Mouse (Mus musculus): ENCODE results near the gene Atp7b. TPM values are rescaled to one million over a fixed set of nuclear protein-coding genes. Genes with fewer than 3 reads are reported as not detected.

Gene Atp7b
- polyA plus RNA-seq, 1 experiment from 2014 or later = 1.9 TPM

GRCm38 (mm10) chr8:22028973-22029372, 31.1 kb downstream of the Atp7b start:
- H3K27ac ChIP-seq (ENCODE audit: low read depth) = no peak overlapping the region
- DNase-seq (no peak), ATAC-seq (ENCODE audit: insufficient read depth) (no peak)
- H3K4me2 ChIP-seq = no peak overlapping the region
- 84% methylated on average over 3 of the region's 3 CpGs for WGBS
- H3K27me3 ChIP-seq (ENCODE audit: insufficient read depth, low read length) = no peaks in the 10 kb centered on the region
- H3K4me3 ChIP-seq (ENCODE audit: low read depth, low read length) = no peak overlapping the region
- no peaks in the 10 kb centered on the region for H3K9me3 ChIP-seq (ENCODE audit: low read depth, low read length)
- no peak overlapping the region for H3K9ac ChIP-seq
- H3K4me1 ChIP-seq (ENCODE audit: insufficient read depth) = no peaks in the 10 kb centered on the region
- 0 out of 2 replicates have a peak, but pooled peaks have one; percentile 7 for TF ChIP-seq CTCF (IDR thresholded peaks at IDR 0.05; ENCODE audit: low read depth)
- H3K36me3 ChIP-seq (ENCODE audit: insufficient read depth) = no peaks in the 10 kb centered on the region

- peak; percentile 91 for ATAC-seq (ENCODE audit: insufficient read depth)
- H3K27me3 ChIP-seq (ENCODE audit: insufficient read depth, low read length) = no peaks in the 10 kb centered on the region
- no peak overlapping the region for H3K27ac ChIP-seq (ENCODE audit: low read depth)
- no peak for TF ChIP-seq CTCF (IDR thresholded peaks at IDR 0.05; ENCODE audit: low read depth)
- H3K36me3 ChIP-seq (ENCODE audit: insufficient read depth) = no peaks in the 10 kb centered on the region
- no peaks in the 10 kb centered on the region for H3K9me3 ChIP-seq (ENCODE audit: low read depth, low read length)
- no peak overlapping the region for H3K4me2 ChIP-seq
- no peak overlapping the region for H3K4me3 ChIP-seq (ENCODE audit: low read depth, low read length)
- DNase-seq = peak; percentile 2
- H3K9ac ChIP-seq = no peak overlapping the region
- 52% methylated on average over 4 of the region's 4 CpGs for WGBS
- no peaks in the 10 kb centered on the region for H3K4me1 ChIP-seq (ENCODE audit: insufficient read depth)
Measured at GRCm38 (mm10) chr8:22025241-22025640, 34.9 kb downstream of the Atp7b start.

- no peak overlapping the region for H3K4me2 ChIP-seq
- no peak overlapping the region for H3K4me3 ChIP-seq (ENCODE audit: low read depth, low read length)
- DNase-seq (peak; percentile 13), ATAC-seq (ENCODE audit: insufficient read depth) (no peak)
- no peaks in the 10 kb centered on the region for H3K9me3 ChIP-seq (ENCODE audit: low read depth, low read length)
- no peaks in the 10 kb centered on the region for H3K4me1 ChIP-seq (ENCODE audit: insufficient read depth)
- H3K27ac ChIP-seq (ENCODE audit: low read depth) = no peak overlapping the region
- no peak overlapping the region for H3K9ac ChIP-seq
- TF ChIP-seq CTCF (IDR thresholded peaks at IDR 0.05; ENCODE audit: low read depth) = 0 out of 2 replicates have a peak, but pooled peaks have one; percentile 6
- no peaks in the 10 kb centered on the region for H3K36me3 ChIP-seq (ENCODE audit: insufficient read depth)
- H3K27me3 ChIP-seq (ENCODE audit: insufficient read depth, low read length) = no peaks in the 10 kb centered on the region
- 52% methylated on average over 7 of the region's 7 CpGs for WGBS
Measured at GRCm38 (mm10) chr8:22022244-22022643, 37.9 kb downstream of the Atp7b start.

GRCm38 (mm10) chr8:22019498-22019897, 40.6 kb downstream of the Atp7b start:
- no peak for DNase-seq
- 60% methylated on average over 5 of the region's 5 CpGs for WGBS
- Histone ChIP-seq H3K9ac (no peak overlapping the region), H3K36me3 (ENCODE audit: insufficient read depth) (no peaks in the 10 kb centered on the region), H3K4me3 (ENCODE audit: low read depth, low read length) (no peak overlapping the region), H3K4me2 (no peak overlapping the region), H3K27ac (ENCODE audit: low read depth) (no peak overlapping the region), H3K9me3 (ENCODE audit: low read depth, low read length) (no peaks in the 10 kb centered on the region), H3K4me1 (ENCODE audit: insufficient read depth) (no peaks in the 10 kb centered on the region), H3K27me3 (ENCODE audit: insufficient read depth, low read length) (no peaks in the 10 kb centered on the region)
- TF ChIP-seq CTCF (IDR thresholded peaks at IDR 0.05; ENCODE audit: low read depth) = no peak
- ATAC-seq (ENCODE audit: insufficient read depth) = no peak

GRCm38 (mm10) chr8:22017731-22018130, 42.4 kb downstream of the Atp7b start:
- Histone ChIP-seq H3K4me1 (ENCODE audit: insufficient read depth) (no peaks in the 10 kb centered on the region), H3K9ac (no peak overlapping the region), H3K4me3 (ENCODE audit: low read depth, low read length) (no peak overlapping the region), H3K4me2 (no peak overlapping the region), H3K36me3 (ENCODE audit: insufficient read depth) (no peaks in the 10 kb centered on the region), H3K27me3 (ENCODE audit: insufficient read depth, low read length) (no peaks in the 10 kb centered on the region), H3K27ac (ENCODE audit: low read depth) (no peak overlapping the region), H3K9me3 (ENCODE audit: low read depth, low read length) (no peaks in the 10 kb centered on the region)
- ATAC-seq (ENCODE audit: insufficient read depth) (no peak), DNase-seq (no peak)
- 69% methylated on average over 7 of the region's 7 CpGs for WGBS
- TF ChIP-seq CTCF (IDR thresholded peaks at IDR 0.05; ENCODE audit: low read depth) = no peak

GRCm38 (mm10) chr8:22013034-22013707, 46.9 kb downstream of the Atp7b start:
- Histone ChIP-seq H3K9ac (no peak overlapping the region), H3K4me3 (ENCODE audit: low read depth, low read length) (no peak overlapping the region), H3K27me3 (ENCODE audit: insufficient read depth, low read length) (no peaks in the 10 kb centered on the region), H3K4me2 (no peak overlapping the region), H3K4me1 (ENCODE audit: insufficient read depth) (no peaks in the 10 kb centered on the region), H3K27ac (ENCODE audit: low read depth) (no peak overlapping the region), H3K9me3 (ENCODE audit: low read depth, low read length) (no peaks in the 10 kb centered on the region), H3K36me3 (ENCODE audit: insufficient read depth) (no peaks in the 10 kb centered on the region)
- no peak for ATAC-seq (ENCODE audit: insufficient read depth)
- WGBS = 73% methylated on average over 24 of the region's 24 CpGs
- no peak for TF ChIP-seq CTCF (IDR thresholded peaks at IDR 0.05; ENCODE audit: low read depth)
- DNase-seq = no peak

- Histone ChIP-seq H3K36me3 (ENCODE audit: insufficient read depth) (no peaks in the 10 kb centered on the region), H3K4me1 (ENCODE audit: insufficient read depth) (no peaks in the 10 kb centered on the region), H3K27ac (ENCODE audit: low read depth) (no peak overlapping the region), H3K9ac (no peak overlapping the region), H3K4me3 (ENCODE audit: low read depth, low read length) (no peak overlapping the region), H3K27me3 (ENCODE audit: insufficient read depth, low read length) (no peaks in the 10 kb centered on the region), H3K9me3 (ENCODE audit: low read depth, low read length) (no peaks in the 10 kb centered on the region), H3K4me2 (no peak overlapping the region)
- DNase-seq (no peak), ATAC-seq (ENCODE audit: insufficient read depth) (no peak)
- TF ChIP-seq CTCF (IDR thresholded peaks at IDR 0.05; ENCODE audit: low read depth) = no peak
- WGBS = 69% methylated on average over 3 of the region's 3 CpGs
Measured at GRCm38 (mm10) chr8:22009403-22009802, 50.7 kb downstream of the Atp7b start.

Data from lung, embryonic 14.5 days (tissue).